In genomic region chr9:62972073-62972745, GRCm38 (mm10) we compare ENCODE assay signal across 7 mouse cellular contexts. TPM values are rescaled to one million over a fixed set of nuclear protein-coding genes. Genes with fewer than 3 reads are reported as not detected.
DNase-seq lines count a peak whose midpoint lies in the region; ATAC-seq and TF ChIP-seq lines count a peak whose summit lies in the region.

No protein-coding gene starts in this region.

- peaks cover 11% of the 10 kb centered on the region for H3K4me1 ChIP-seq in liver, postnatal 0 days (ENCODE audit: insufficient read depth)

- no peaks in the 10 kb centered on the region for H3K27me3 ChIP-seq in liver, postnatal 0 days (ENCODE audit: insufficient read depth, low read length)
- no peaks in the 10 kb centered on the region for H3K27me3 ChIP-seq in splenic B cell, adult 2 months (ENCODE audit: control insufficient read depth, insufficient read depth, low read length, poor library complexity, severe bottlenecking)

- DNase-seq in 3T3-L1 (ENCODE audit: low read depth, low spot score) (peak; percentile 77), 416B (ENCODE audit: low read depth) (peak; percentile 68)
- peak; percentile 18 to 26 for DNase-seq in cerebellum, postnatal 14 days
- DNase-seq in heart, postnatal 10 days, result peak; percentile 58 to 62
- DNase-seq in liver, postnatal 0 days, result peak; percentile 57
- peak; percentile 71 for DNase-seq in splenic B cell, adult 2 months (ENCODE audit: low read depth, low spot score)
- no peak for DNase-seq in left cerebral cortex, postnatal 36 days (ENCODE audit: low spot score in 2 of 2)

- no peak overlapping the region for H3K4me3 ChIP-seq in liver, postnatal 0 days (ENCODE audit: low read depth, low read length)

- TF ChIP-seq CTCF in liver, postnatal 0 days (IDR thresholded peaks at IDR 0.05; ENCODE audit: low read depth), result peak; percentile 59

- 0 out of 2 replicates have a peak overlapping the region, but pooled peaks have one; percentile 49 for H3K27ac ChIP-seq in liver, postnatal 0 days (ENCODE audit: low read depth)

- TF ChIP-seq EP300 in liver, postnatal 0 days (IDR thresholded peaks at IDR 0.05; ENCODE audit: low read depth), result no peak

- peak; percentile 84 for ATAC-seq in liver, postnatal 0 days

- no peaks in the 10 kb centered on the region for H3K9me3 ChIP-seq in liver, postnatal 0 days (ENCODE audit: low read length)

- peak overlapping the region; percentile 43 for H3K4me2 ChIP-seq in liver, postnatal 0 days (ENCODE audit: low read depth, low read length)

- H3K36me3 ChIP-seq in liver, postnatal 0 days (replicated peaks; ENCODE audit: insufficient read depth, low read length), result peaks cover 2% of the 10 kb centered on the region; the same call in 1 of the 2 replicates
- H3K36me3 ChIP-seq in splenic B cell, adult 2 months (ENCODE audit: control insufficient read depth, insufficient read depth, low read length, poor library complexity, severe bottlenecking), result no peaks in the 10 kb centered on the region

- intact Hi-C loops in heart, postnatal 10 days (cut with DNase I), result loop anchor here (1.0 kb wide), 1 partner anchor 152 kb away; no protein-coding TSS in a partner anchor
- intact Hi-C loops in left cerebral cortex, postnatal 36 days (cut with DNase I), result no loop called here

- whole genome bisulfite sequencing in liver, postnatal 0 days (ENCODE audit: insufficient replicate concordance), result 42% methylated on average over 10 of the region's 10 CpGs

- H3K9ac ChIP-seq in liver, postnatal 0 days (replicated peaks), result no peak overlapping the region

RNA-seq across cellular contexts. Expression of gene Pias1, which starts 15.5 kb away (rescaled TPM):
- total RNA-seq in heart, postnatal 10 days (2021), result 10 to 100 TPM; 26.3 to 26.7 TPM
- polyA plus RNA-seq in liver, postnatal 0 days (2015; fragmentation: Nextera tagmentation; extraction: Ambion mirVana), result 19.5 and 20.9 TPM in 2 replicates
- total RNA-seq in left cerebral cortex, postnatal 36 days (2021), result 10 to 100 TPM; 57.3 to 65.2 TPM

Comparison
In these comparisons a context has a peak if more than half of its experiments do, and no peak if none do; other contexts are left out.
1. DNase-seq: peak in 3T3-L1 (single experiment), 416B (single experiment), cerebellum, postnatal 14 days (2 of 2), heart, postnatal 10 days (2 of 2), liver, postnatal 0 days (single experiment) and splenic B cell, adult 2 months (single experiment); none in left cerebral cortex, postnatal 36 days (0 of 2).